Mouse (Mus musculus): ENCODE measurements around the gene Pifo. TPM values are rescaled to one million over a fixed set of nuclear protein-coding genes. Genes with fewer than 3 reads are reported as not detected.
"Not testable (repeated sequence)": the region's sequence is repeated elsewhere in the genome, so short reads cannot be mapped to it uniquely, and the experiment has no call there.

The Pifo gene
- polyA plus RNA-seq (2012; ENCODE audit: insufficient read depth, insufficient read length, missing spikeins), result not detected in 2 replicates

DNA sequence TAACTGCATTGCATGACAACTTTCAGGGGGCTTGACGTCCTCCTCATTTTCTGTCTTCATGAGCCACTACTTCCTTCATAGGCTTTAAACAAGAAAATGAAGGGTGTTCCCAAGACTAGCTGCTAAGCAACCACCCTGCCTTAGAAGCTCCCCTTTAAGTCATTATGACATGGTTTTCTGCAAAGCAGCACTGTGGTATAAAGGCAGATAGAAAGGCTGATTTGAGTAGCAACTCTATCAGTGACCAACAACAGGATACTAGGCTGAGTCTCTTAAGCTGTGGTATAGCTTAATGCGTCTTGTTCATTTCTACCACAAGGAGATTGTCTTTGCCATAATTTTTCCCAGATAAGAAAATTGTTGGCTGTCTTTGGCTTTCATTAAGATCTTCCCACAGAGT is at the start of gene Pifo:
Pifo (minus strand) TSS at position 101 of the 400 bp plus-strand sequence.
- Histone ChIP-seq H3K27ac (replicated peaks; ENCODE audit: low read depth, low read length) (no peak within 1 kb of the TSS), H3K4me3 (ENCODE audit: insufficient read depth, low read depth, low read length) (no peak within 1 kb of the TSS), H3K4me1 (ENCODE audit: control insufficient read depth, insufficient read depth, insufficient read length, low read length) (no peaks in the 10 kb centered on the region)

DNA sequence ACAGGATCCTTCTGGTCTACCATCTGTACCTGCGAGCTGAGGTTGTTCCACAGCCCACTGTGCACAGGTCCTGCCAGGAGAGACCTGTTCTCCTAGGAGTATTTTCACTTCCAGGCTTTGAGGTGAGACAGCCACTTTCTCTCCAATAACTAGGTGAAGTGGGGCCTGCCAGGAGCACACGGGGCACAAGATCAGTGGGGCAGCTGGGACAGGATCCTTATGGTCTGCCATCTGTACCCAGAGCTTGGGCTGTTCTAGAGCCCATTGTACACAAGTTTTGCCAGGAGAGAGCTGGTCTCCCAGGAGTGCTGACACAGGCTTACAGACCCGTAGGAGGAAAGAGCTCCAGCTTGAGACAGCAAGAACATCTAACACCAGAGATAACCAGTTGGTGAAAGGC is 43.5 kb upstream of the Pifo start:
- H3K27ac ChIP-seq (replicated peaks; ENCODE audit: low read depth, low read length), result no peak overlapping the region
- no peak overlapping the region for H3K4me3 ChIP-seq (ENCODE audit: insufficient read depth, low read depth, low read length)
- no peaks in the 10 kb centered on the region for H3K4me1 ChIP-seq (ENCODE audit: control insufficient read depth, insufficient read depth, insufficient read length, low read length)

DNA sequence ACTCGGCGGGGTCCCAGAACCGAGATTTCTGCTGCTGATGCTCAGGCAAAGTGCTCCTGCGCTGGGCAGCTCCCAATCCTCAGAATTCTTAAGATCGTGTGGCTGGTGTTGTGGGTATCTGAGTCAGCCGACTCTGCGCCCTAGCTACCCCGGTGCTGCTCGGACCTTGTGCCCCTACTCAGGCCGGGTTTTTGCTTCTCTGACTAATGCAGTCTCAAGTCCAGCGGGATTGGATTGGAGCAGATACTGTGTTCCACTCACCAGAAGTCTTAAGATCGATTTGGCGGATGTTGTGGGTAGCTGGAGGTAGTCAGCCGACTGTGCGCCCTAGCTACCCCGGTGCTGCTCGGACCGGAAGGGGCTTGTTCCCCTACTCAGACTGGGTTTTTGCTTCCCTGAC is 37.5 kb upstream of the Pifo start:
- no peaks in the 10 kb centered on the region for H3K4me1 ChIP-seq (ENCODE audit: control insufficient read depth, insufficient read depth, insufficient read length, low read length)
- no peak overlapping the region for H3K27ac ChIP-seq (replicated peaks; ENCODE audit: low read depth, low read length)
- no peak overlapping the region for H3K4me3 ChIP-seq (ENCODE audit: insufficient read depth, low read depth, low read length)

DNA sequence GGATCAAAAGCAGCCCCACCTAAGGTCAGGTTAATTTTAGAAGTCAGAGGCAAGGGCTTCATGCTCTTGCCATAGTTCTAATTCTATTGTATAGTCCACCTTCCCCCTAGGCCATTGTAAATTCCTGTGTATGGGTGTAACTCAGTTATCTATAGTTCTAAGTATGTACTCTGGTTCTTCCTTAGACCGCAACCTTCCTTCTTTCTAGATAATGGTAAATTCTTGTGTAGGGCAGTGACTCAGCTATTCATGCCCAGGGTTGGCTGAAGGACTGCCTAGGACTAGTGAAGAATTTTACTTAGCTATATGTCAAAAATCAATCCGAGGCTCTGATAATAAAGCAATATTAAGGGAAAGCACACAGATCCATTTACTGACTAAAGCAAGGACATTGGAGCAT is 25.9 kb upstream of the Pifo start:
- no peak overlapping the region for H3K4me3 ChIP-seq (ENCODE audit: insufficient read depth, low read depth, low read length)

DNA sequence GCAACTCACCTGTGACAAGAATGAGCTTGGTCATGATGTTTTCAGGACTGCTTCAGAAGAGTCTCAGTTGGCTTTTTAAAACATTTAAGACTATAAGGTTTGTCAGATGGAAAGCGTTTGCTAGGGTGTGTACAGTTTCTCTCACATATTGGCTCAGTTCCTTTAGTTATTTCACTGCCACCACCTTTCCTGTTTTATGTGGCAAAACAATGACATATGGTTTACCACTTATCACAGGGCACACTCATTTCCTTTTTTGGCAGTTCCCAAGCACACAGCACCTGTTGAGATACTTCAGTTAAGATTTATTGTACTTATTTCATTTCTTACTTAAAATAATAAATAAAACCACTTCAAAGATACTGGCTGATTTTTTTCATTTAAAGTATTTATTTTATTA is 18.3 kb upstream of the Pifo start, which contains the start of gene Chil5:
Chil5 (minus strand) TSS at position 34 of the 400 bp plus-strand sequence.
- no peak within 1 kb of the TSS for H3K27ac ChIP-seq (replicated peaks; ENCODE audit: low read depth, low read length)
- H3K4me1 ChIP-seq (ENCODE audit: control insufficient read depth, insufficient read depth, insufficient read length, low read length), result no peaks in the 10 kb centered on the region
- no peak within 1 kb of the TSS for H3K4me3 ChIP-seq (ENCODE audit: insufficient read depth, low read depth, low read length)

More for the DNA sequence above, 25.9 kb upstream of the Pifo start:
- no peak overlapping the region for H3K27ac ChIP-seq (replicated peaks; ENCODE audit: low read depth, low read length)
- no peaks in the 10 kb centered on the region for H3K4me1 ChIP-seq (ENCODE audit: control insufficient read depth, insufficient read depth, insufficient read length, low read length)

DNA sequence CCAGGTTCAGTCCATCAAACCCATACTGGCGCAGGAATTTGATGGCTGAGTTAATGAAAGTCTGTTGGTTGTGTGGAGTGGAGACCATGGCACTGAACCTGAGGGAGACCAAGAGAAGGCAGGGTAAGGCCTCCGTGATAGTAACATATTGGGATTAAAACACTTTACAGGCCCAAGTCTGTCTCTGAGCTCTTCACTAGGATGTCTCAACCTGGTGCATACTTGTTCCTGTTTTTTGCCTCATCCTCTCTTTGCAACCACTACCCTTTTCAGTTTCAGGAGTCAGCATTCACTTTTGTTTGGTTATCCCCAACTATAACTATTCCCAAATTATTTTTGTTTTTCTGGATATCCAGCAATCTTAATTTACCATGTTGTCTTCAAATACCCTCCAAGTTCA is 9.7 kb upstream of the Pifo start:
- no peaks in the 10 kb centered on the region for H3K4me1 ChIP-seq (ENCODE audit: control insufficient read depth, insufficient read depth, insufficient read length, low read length)
- H3K27ac ChIP-seq (replicated peaks; ENCODE audit: low read depth, low read length), result no peak overlapping the region
- H3K4me3 ChIP-seq (ENCODE audit: insufficient read depth, low read depth, low read length), result no peak overlapping the region

DNA sequence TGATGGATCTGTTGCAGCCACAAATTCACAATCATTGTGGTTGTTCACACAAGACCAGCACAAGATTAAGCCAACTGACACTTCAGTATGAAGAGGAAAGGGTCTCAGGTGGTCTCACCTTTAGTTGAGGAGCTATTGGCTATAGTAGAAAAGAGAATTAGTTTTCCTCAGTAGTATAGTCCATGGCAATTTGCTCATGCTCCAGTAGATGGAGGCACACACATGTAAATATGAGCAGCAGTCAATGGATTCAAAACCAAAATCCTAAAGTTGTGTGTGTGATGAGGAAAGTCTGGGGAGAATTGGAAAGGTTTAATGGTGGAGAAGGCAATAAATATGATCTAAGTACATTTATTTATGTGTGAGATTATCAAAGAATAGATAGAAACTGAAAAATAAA is 7.4 kb upstream of the Pifo start:
- H3K27ac ChIP-seq (replicated peaks; ENCODE audit: low read depth, low read length), result no peak overlapping the region
- H3K4me1 ChIP-seq (ENCODE audit: control insufficient read depth, insufficient read depth, insufficient read length, low read length), result no peaks in the 10 kb centered on the region

DNA sequence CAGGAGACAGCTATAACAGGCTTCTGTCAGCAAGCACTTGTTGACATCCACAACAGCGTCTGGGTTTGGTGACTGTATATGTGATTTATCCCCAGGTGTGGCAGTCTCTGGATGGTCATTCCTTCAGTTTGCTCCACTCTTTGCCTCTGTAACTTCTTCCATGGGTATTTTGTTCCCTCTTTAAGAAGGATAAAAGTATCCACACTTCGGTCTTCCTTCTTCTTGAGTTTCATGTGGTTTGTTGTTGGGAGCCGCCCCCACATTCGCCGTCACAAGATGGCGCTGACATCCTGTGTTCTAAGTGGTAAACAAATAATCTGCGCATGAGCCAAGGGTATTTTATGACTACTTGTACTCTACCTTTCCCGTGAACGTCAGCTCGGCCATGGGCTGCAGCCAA is 11.1 kb downstream of the Pifo start:
- not testable (repeated sequence) for H3K4me3 ChIP-seq (ENCODE audit: insufficient read depth, low read depth, low read length); H3K27ac ChIP-seq (replicated peaks; ENCODE audit: low read depth, low read length); H3K4me1 ChIP-seq (ENCODE audit: control insufficient read depth, insufficient read depth, insufficient read length, low read length)

More for the DNA sequence above, 7.4 kb upstream of the Pifo start:
- no peak overlapping the region for H3K4me3 ChIP-seq (ENCODE audit: insufficient read depth, low read depth, low read length)

DNA sequence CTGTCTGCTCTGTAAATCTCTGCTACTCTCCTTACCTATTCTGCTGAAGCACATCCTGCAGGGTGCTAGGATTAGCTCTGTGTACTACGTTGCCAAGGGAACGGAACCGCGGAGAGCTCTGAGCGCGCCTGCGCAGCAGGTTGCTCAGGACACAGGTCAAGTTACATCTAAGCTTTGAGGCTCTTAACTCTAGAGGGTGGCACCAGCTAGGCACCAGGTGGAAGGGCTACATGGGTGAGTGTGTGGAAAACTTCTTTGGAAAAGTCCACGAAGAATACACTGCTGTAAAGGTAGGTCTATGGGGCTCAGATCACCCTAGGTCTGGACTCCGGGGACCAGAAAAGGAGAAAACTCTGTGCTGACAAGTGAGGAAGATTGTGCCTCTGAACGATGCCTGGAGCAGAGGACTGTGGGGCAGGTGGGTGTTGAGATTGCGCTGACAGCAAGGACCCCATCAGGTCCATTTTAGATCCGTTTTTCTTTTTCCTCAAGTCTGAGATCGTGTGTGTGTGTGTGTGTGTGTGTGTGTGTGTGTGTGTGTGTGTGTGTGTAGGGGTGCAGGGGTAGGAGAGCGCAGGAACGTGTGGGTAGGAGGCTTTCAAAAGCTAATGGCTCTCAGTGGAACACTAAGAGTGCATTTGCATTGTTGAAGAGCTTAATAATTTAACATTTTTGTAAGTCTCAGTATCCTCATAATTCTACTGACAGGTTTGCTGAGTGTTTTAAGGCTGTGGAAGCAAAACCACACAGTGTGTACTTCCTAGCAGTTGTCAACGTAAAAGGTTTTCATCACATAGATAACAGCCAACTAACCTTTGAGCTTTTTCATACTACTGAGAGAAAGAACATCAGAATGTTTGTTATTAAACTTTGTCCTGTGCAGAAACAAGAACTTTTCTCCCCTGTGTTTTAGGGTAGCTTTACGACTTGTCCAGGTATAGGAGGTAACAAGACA is 12.8 kb downstream of the Pifo start:
- no peak overlapping the region for H3K27ac ChIP-seq (replicated peaks; ENCODE audit: low read depth, low read length)
- no peak overlapping the region for H3K4me3 ChIP-seq (ENCODE audit: insufficient read depth, low read depth, low read length)
- no peaks in the 10 kb centered on the region for H3K4me1 ChIP-seq (ENCODE audit: control insufficient read depth, insufficient read depth, insufficient read length, low read length)

DNA sequence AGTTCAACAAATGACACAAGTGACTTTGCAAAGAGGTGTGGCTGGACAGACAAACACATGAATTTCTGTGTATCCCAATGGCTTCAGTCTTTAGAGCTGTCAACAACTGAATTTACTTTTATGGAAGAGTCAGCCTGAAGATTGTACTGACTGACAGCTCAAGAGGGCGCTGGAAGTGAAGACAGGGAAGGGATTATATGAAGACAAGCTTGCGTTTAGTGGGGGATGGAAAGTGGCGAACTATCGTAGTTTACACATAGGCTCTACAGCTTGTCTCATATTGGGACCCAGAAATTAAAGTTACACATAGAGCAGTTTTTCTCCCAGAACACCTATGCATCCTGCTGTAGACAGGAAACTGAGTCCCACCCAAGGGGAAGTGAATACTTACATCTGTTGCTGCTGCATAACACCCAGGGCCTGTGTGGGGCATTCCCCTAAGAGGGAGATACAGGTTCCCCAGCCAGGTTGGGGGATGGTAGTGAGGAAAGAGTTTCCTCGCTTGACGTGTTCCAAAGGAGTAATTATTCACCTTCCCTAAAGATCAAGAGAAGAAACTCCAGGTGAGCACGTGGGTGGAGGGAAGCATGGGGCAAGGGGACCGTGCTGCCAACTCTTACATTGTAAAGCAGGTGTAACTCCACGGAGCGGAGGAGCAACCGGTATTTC is 13.6 kb downstream of the Pifo start:
- H3K4me1 ChIP-seq (ENCODE audit: control insufficient read depth, insufficient read depth, insufficient read length, low read length), result no peaks in the 10 kb centered on the region
- no peak overlapping the region for H3K4me3 ChIP-seq (ENCODE audit: insufficient read depth, low read depth, low read length)
- H3K27ac ChIP-seq (replicated peaks; ENCODE audit: low read depth, low read length), result no peak overlapping the region

DNA sequence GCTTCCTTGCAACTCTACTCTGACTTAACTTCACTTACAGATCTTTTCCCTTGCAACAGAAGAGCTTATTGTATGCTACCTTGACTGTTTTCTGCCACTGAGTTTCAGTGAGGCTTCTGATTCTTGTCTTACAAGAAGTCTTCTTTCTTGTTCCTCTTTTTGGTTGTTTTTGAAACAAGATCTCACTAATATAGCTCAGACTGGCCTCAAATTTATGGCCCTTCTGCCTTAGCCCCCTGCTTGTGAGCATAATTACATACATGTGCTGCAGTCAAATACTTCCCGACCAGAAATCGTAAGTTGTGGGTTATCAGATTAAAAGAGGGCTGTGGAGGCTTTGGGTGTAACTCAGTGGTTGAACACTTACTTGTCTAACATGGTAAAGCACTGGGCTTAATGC is 19.7 kb downstream of the Pifo start:
- Histone ChIP-seq H3K27ac (replicated peaks; ENCODE audit: low read depth, low read length) (no peak overlapping the region), H3K4me1 (ENCODE audit: control insufficient read depth, insufficient read depth, insufficient read length, low read length) (no peaks in the 10 kb centered on the region), H3K4me3 (ENCODE audit: insufficient read depth, low read depth, low read length) (no peak overlapping the region)

DNA sequence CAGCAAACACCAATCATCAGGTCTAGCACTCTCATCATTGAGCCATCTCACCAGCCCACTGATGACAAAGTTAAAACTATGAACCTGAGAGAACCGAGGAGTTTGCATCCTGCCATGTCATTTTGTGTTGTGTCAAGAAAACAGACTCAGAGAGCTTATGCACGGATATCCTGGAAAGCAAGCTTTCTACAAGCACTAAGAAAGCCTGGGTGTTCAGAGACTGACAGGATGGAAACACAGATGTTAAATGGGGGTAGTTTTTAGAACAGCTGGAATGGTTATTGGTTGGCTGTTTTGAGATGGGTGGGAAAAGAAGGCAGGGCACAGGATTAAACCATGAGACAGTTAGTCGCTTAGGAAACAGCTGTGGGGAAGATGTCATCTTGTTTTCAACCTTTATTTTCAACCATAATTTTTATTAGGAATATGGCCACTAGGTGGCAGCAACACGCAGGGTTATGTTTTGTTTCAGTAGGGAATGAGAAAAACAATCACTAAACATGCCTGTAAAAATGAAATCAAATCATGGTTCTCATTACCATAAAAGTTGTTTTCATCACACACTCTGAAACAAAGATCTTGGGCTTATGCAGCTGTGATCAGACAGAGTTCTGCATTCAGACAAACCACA is 22.7 kb downstream of the Pifo start:
- H3K4me3 ChIP-seq (ENCODE audit: insufficient read depth, low read depth, low read length), result no peak overlapping the region
- no peak overlapping the region for H3K27ac ChIP-seq (replicated peaks; ENCODE audit: low read depth, low read length)
- H3K4me1 ChIP-seq (ENCODE audit: control insufficient read depth, insufficient read depth, insufficient read length, low read length), result no peaks in the 10 kb centered on the region

DNA sequence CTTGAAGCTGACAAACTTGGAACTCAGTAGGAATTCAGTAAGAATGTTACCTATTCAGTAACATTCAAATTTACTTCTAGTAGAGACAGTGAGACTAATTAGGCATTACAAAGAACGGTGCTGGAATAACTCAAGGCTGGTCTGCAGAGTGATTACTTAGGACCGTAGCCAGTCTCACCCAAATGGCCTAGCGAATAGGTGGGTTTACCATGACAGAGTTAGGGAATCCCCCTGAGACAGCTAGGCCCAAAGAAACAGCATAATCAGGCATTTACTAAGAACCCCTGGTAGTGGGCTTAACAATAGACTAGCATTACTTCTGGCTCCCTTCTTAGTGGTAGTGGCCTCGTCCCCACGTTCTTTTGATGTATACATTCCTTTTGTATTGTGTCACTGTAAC is 24.8 kb downstream of the Pifo start:
- H3K27ac ChIP-seq (replicated peaks; ENCODE audit: low read depth, low read length); H3K4me3 ChIP-seq (ENCODE audit: insufficient read depth, low read depth, low read length); H3K4me1 ChIP-seq (ENCODE audit: control insufficient read depth, insufficient read depth, insufficient read length, low read length): not testable (repeated sequence)

DNA sequence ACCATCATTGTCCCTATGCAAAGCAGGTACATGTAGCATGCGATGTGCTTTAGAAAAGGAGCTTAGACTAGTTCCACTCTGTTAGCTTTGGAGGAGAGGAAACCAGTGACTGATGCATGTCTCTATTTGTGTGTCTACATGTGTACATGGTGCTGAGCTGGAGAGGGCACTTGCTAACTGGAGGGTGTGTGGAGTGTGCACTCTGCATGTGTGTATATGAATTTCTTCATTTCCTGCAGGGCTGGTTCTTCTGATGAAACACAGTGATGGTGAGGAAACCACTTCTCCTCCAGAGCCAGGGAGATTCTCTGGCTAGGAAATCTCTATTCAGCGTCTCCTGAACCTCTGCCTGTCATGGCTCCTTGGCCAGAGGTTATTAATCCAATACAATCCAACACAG is 40.3 kb downstream of the Pifo start:
- Histone ChIP-seq H3K4me3 (ENCODE audit: insufficient read depth, low read depth, low read length) (no peak overlapping the region), H3K4me1 (ENCODE audit: control insufficient read depth, insufficient read depth, insufficient read length, low read length) (no peaks in the 10 kb centered on the region), H3K27ac (replicated peaks; ENCODE audit: low read depth, low read length) (no peak overlapping the region)

DNA sequence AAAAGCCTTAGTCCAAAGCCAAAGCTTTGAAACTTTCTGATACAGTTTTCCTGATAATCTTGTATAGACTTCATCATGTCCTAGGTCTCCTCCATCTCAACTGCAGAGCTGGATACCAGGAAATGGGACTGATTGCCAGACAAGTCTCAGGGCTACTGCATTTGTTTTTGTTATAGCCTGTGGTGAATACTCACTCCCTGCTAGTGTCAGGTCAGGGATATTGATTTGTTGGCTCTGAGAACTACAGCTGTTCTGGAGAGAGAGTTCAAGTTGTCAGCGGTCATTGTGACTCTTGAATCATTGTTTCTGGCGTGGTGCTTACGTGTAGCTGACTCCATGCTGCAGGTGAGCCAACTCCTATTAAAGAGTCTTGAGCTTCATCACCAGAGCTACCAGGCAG is 41.0 kb downstream of the Pifo start, which contains the start of gene Ovgp1:
Ovgp1 (plus strand) TSS at position 301 of the 400 bp plus-strand sequence.
- H3K4me3 ChIP-seq (ENCODE audit: insufficient read depth, low read depth, low read length), result no peak within 1 kb of the TSS
- H3K27ac ChIP-seq (replicated peaks; ENCODE audit: low read depth, low read length), result no peak within 1 kb of the TSS
- H3K4me1 ChIP-seq (ENCODE audit: control insufficient read depth, insufficient read depth, insufficient read length, low read length), result no peaks in the 10 kb centered on the region

All from brown adipose tissue, adult 24 weeks (tissue).